In the genomic region with DNA sequence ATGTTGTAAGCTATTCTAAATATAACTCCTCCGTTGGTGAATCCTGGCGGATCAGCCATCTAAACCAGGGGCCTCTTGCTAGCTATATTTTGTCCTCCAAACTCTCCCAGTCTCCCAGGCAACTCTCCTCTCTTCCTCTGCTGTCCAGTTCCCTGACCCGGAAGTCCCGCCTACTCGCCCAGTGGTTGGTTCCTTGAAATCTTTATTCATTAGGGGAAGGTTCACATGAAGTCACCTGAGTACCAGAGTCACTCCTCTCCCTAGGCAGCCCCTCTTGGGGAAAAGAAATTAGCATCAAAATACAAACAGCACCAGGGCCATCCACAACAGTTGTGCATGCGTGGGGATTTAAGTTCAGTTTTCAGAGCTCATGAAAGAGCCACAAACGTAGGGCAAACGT, we compare ENCODE assay signal across 28 mouse cellular contexts. TPM values are rescaled to one million over a fixed set of nuclear protein-coding genes. Genes with fewer than 3 reads are reported as not detected.
A peak's percentile ranks its signal among the peaks of the same experiment; 100 is the strongest.
DNase-seq lines count a peak whose midpoint lies in the region; TF ChIP-seq lines count a peak whose summit lies in the region.
"Had no signal": no experiment of that assay in that cellular context is flagged by ENCODE, and none has a peak within 500 bp of the region (broad histone marks: within the 10 kb centered on the region; RNA-seq: fewer than 3 reads in every experiment).

No protein-coding gene starts in this region.

- peak; percentile 16 for DNase-seq in lung, postnatal 10 days
- DNase-seq in lung, postnatal 14 days = no peak
- DNase-seq in ES-E14 (ENCODE audit: low read depth, low spot score) = peak; percentile 68
- no peak for DNase-seq in heart, adult 9 months (ENCODE audit: low spot score in 2 of 2)
- DNase-seq: adrenal gland, postnatal 10 days; B cell, adult 2 months; cerebellum, adult 11-12 months; cerebellum, postnatal 10 days; gastrocnemius, postnatal 14 days; kidney, adult 11 months; kidney, postnatal 25 days; liver; lung, embryonic 14.5 days; midbrain, embryonic 14.5 days; right cerebral cortex, postnatal 4 days; thymus, postnatal 4 days had no signal

- H3K36me3 ChIP-seq in E14TG2a.4 (ENCODE audit: insufficient read depth, low read length) (no peaks in the 10 kb centered on the region), ES-E14 (ENCODE audit: control insufficient read depth, insufficient read depth, low read length, poor library complexity, severe bottlenecking) (no peaks in the 10 kb centered on the region)
- H3K36me3 ChIP-seq: embryonic facial prominence, embryonic 13.5 days; forebrain, embryonic 10.5 days had no signal

- 34% methylated on average over 8 of the region's 8 CpGs for WGBS in olfactory bulb, adult 2 months

- H3K9me3 ChIP-seq in E14TG2a.4 (ENCODE audit: low read length) (no peaks in the 10 kb centered on the region), ES-E14 (ENCODE audit: control insufficient read depth, insufficient read depth, low read depth, low read length) (no peaks in the 10 kb centered on the region)
- H3K9me3 ChIP-seq: embryonic facial prominence, embryonic 13.5 days; forebrain, embryonic 10.5 days; hindbrain, embryonic 10.5 days; hindbrain, embryonic 15.5 days; megakaryocyte, embryonic 14.5 days; neural tube, embryonic 15.5 days had no signal

- peak overlapping the region; percentile 32 for H3K4me3 ChIP-seq in E14TG2a.4 (replicated peaks; ENCODE audit: low read length)
- peak overlapping the region in 1 of 2 experiments; percentile 72; a peak in 2 of 4 replicates for H3K4me3 ChIP-seq in ES-E14 (ENCODE audit: insufficient read depth in 1 of 2, low read depth in 1 of 2, low read length in 2 of 2, poor library complexity in 1 of 2, severe bottlenecking in 1 of 2)
- H3K4me3 ChIP-seq in olfactory bulb, adult 2 months (ENCODE audit: insufficient read depth, low read depth, low read length) = no peak overlapping the region
- H3K4me3 ChIP-seq: embryonic facial prominence, embryonic 13.5 days; forebrain, embryonic 10.5 days; hindbrain, embryonic 10.5 days; hindbrain, embryonic 15.5 days; megakaryocyte, embryonic 14.5 days; neural tube, embryonic 15.5 days had no signal

- H3K27me3 ChIP-seq in E14TG2a.4 (ENCODE audit: insufficient read depth, low read length) = no peaks in the 10 kb centered on the region
- H3K27me3 ChIP-seq: embryonic facial prominence, embryonic 13.5 days; hindbrain, embryonic 15.5 days; megakaryocyte, embryonic 14.5 days; neural tube, embryonic 15.5 days had no signal

- H3K4me1 ChIP-seq in E14TG2a.4 (replicated peaks; ENCODE audit: low read depth, low read length) (peaks cover 13% of the 10 kb centered on the region), ES-E14 (ENCODE audit: control insufficient read depth in 2 of 2, insufficient read depth in 2 of 2, low read length in 2 of 2, poor library complexity in 1 of 2) (peaks cover 0 to 2% of the 10 kb centered on the region in 2 experiments; a peak in 1 of 4 replicates)
- peaks cover 11% of the 10 kb centered on the region for H3K4me1 ChIP-seq in olfactory bulb, adult 2 months (ENCODE audit: control insufficient read depth, insufficient read depth, low read length)
- H3K4me1 ChIP-seq: embryonic facial prominence, embryonic 13.5 days; forebrain, embryonic 10.5 days; hindbrain, embryonic 10.5 days; hindbrain, embryonic 15.5 days; neural tube, embryonic 15.5 days had no signal

- no peak for TF ChIP-seq CTCF in E14TG2a.4 (conservative IDR thresholded peaks at IDR 0.05; ENCODE audit: low read length)
- TF ChIP-seq CTCF in olfactory bulb, adult 2 months (IDR thresholded peaks at IDR 0.05; ENCODE audit: insufficient read depth, low read depth, low read length) = no peak

- in situ Hi-C loops in ES-E14 (cut with MboI; ENCODE audit: low sequenced_read_pairs in 2 of 2, unreplicated experiment in 2 of 2) = no loop called here

- H3K27ac ChIP-seq in ES-E14 (ENCODE audit: insufficient read depth, low read depth, low read length, poor library complexity, severe bottlenecking) = no peak overlapping the region
- peak overlapping the region; percentile 58 for H3K27ac ChIP-seq in olfactory bulb, adult 2 months (ENCODE audit: insufficient read depth, low read depth, low read length)
- H3K27ac ChIP-seq: embryonic facial prominence, embryonic 13.5 days; forebrain, embryonic 10.5 days; hindbrain, embryonic 10.5 days; hindbrain, embryonic 15.5 days; liver, embryonic 14.5 days; neural tube, embryonic 15.5 days; stomach, postnatal 0 days had no signal

- TF ChIP-seq POLR2A in olfactory bulb, adult 2 months (IDR thresholded peaks at IDR 0.05; ENCODE audit: insufficient read depth, low read depth, low read length) = no peak

- H3K9ac ChIP-seq in ES-E14 (ENCODE audit: insufficient read depth, low read depth, low read length, poor library complexity, severe bottlenecking) = no peak overlapping the region
- H3K9ac ChIP-seq: embryonic facial prominence, embryonic 13.5 days; hindbrain, embryonic 15.5 days; liver, embryonic 14.5 days; lung, embryonic 14.5 days; neural tube, embryonic 15.5 days had no signal

TF ChIP-seq in ES-E14, 5 proteins besides CTCF, POLR2A, EP300 and RAD21:
- TF ChIP-seq MAFK (IDR thresholded peaks at IDR 0.05; ENCODE audit: insufficient read depth, low read depth, low read length) = no peak
- no peak for TF ChIP-seq CHD2 (IDR thresholded peaks at IDR 0.05; ENCODE audit: low read depth, low read length)
- no peak for TF ChIP-seq ZNF384 (IDR thresholded peaks at IDR 0.05; ENCODE audit: low read depth, low read length)
- TF ChIP-seq ZC3H11A (IDR thresholded peaks at IDR 0.05; ENCODE audit: borderline replicate concordance, low read depth, low read length) = no peak
- TF ChIP-seq HCFC1 (IDR thresholded peaks at IDR 0.05; ENCODE audit: borderline replicate concordance, insufficient read depth, low read length) = no peak

RNA-seq across cellular contexts. Expression of a gene that starts 17.1 kb away (rescaled TPM):
- 0.11 TPM in 1 of 2 replicates, not detected in the other for total RNA-seq in ES-E14 (2012; rRNA removed)
- polyA plus RNA-seq in olfactory bulb, adult 2 months (2012; ENCODE audit: insufficient read depth, insufficient read length, low replicate concordance, missing spikeins) = not detected in 2 replicates

RNA-seq across cellular contexts. Expression of a gene that starts 26.1 kb away (rescaled TPM):
- total RNA-seq in ES-E14 (2012; rRNA removed) = 4.5 and 8.6 TPM in 2 replicates
- not detected in 2 replicates for polyA plus RNA-seq in olfactory bulb, adult 2 months (2012; ENCODE audit: insufficient read depth, insufficient read length, low replicate concordance, missing spikeins)
- total RNA-seq: common myeloid progenitor, adult 5-6 weeks; granulocyte monocyte progenitor cell, adult 5-6 weeks had no signal

Comparison
In these comparisons a context has a peak if more than half of its experiments do, and no peak if none do; other contexts are left out.
1. DNase-seq: peak in lung, postnatal 10 days (single experiment) and ES-E14 (single experiment); none in lung, postnatal 14 days (single experiment) and heart, adult 9 months (0 of 2).